Mouse (Mus musculus): ENCODE data around the gene Ets1.

- TF ChIP-seq EP300 (IDR thresholded peaks at IDR 0.05; ENCODE audit: low read depth) (no peak), CTCF (IDR thresholded peaks at IDR 0.05; ENCODE audit: low read depth) (no peak)
Observed at GRCm38 (mm10) chr9:32712383-32712910, 76.4 kb downstream of the Ets1 start.
